Mouse (Mus musculus) small intestine, adult 2 months (tissue): ENCODE data around the gene Zfp46. TPM values are rescaled to one million over a fixed set of nuclear protein-coding genes. Genes with fewer than 3 reads are reported as not detected.

Source experiments
- H3K27ac ChIP-seq: fragments of 200-500 bp; 2 replicates; pipeline ENCODE4 v1.5.1; 2012; ENCODE audit warnings: low read depth, low read length, control low read depth, inconsistent platforms; ENCODE audit not compliant: insufficient read depth
- H3K27me3 ChIP-seq: fragments of 200-500 bp; 2 replicates; pipeline ENCODE4 v1.6.1; 2012; ENCODE audit warnings: mild to moderate bottlenecking, moderate library complexity, low read length, inconsistent platforms; ENCODE audit not compliant: control insufficient read depth, insufficient read depth
- H3K36me3 ChIP-seq: fragments of 200-500 bp; 2 replicates; pipeline ENCODE4 v1.6.1; 2012; ENCODE audit warnings: mild to moderate bottlenecking, low read length, control low read depth, inconsistent platforms; ENCODE audit not compliant: control insufficient read depth, insufficient read depth
- H3K4me1 ChIP-seq: fragments of 200-500 bp; 2 replicates; pipeline ENCODE4 v1.6.1; 2012; ENCODE audit warnings: low read length, inconsistent platforms, mixed read lengths; ENCODE audit not compliant: control insufficient read depth, insufficient read depth, insufficient read length
- H3K4me3 ChIP-seq: fragments of 200-500 bp; 2 replicates; pipeline ENCODE4 v1.5.1; 2012; ENCODE audit warnings: low read depth, mild to moderate bottlenecking, control low read depth, inconsistent platforms, low read length, moderate library complexity
- CTCF ChIP-seq: fragments of 200-500 bp; IDR thresholded peaks from 2 replicates; pipeline ENCODE4 v1.5.1; 2012; ENCODE audit warnings: low read depth, mild to moderate bottlenecking, control low read depth, inconsistent platforms, low read length, moderate library complexity, mixed read lengths; ENCODE audit not compliant: insufficient replicate concordance, insufficient read length; ENCODE audit errors: extremely low read depth
- POLR2A ChIP-seq: fragments of 200-500 bp; IDR thresholded peaks from 2 replicates; pipeline ENCODE4 v1.6.1; 2012; ENCODE audit warnings: low read depth, mild to moderate bottlenecking, control low read depth, inconsistent platforms, low read length, moderate library complexity
- WGBS: fragments of 180-500 bp; shearing (Covaris S2); methylation state at CpG from one replicate; pipeline ENCODE4 v1.1.7; 2018; 5-methylcytosine and 5-hydroxymethylcytosine counted together
- polyA plus RNA-seq: library from polyadenylated mRNA; depleted of rRNA; stranded (reverse); fragments of >200 nt; gene quantifications from 2 replicates; pipeline ENCODE4 v1.2.3, GENCODE M21; 2012

Gene Zfp46
- polyA plus RNA-seq, 1 experiment = 9.4 TPM

GRCm38 (mm10) chr4:136311042-136311999, 26.8 kb downstream of the Zfp46 start:
- Histone ChIP-seq H3K27ac (peak overlapping the region; percentile 48; the same call in 1 of the 2 replicates), H3K27me3 (no peaks in the 10 kb centered on the region), H3K4me3 (peak overlapping the region; percentile 87), H3K4me1 (peaks cover 4% of the 10 kb centered on the region; the same call in 1 of the 2 replicates), H3K36me3 (peaks cover 1% of the 10 kb centered on the region; the same call in 1 of the 2 replicates)
- peak; percentile 17 for TF ChIP-seq POLR2A
- no peak for TF ChIP-seq CTCF
- under 1% methylated on average over 81 of the region's 81 CpGs for WGBS

DNA sequence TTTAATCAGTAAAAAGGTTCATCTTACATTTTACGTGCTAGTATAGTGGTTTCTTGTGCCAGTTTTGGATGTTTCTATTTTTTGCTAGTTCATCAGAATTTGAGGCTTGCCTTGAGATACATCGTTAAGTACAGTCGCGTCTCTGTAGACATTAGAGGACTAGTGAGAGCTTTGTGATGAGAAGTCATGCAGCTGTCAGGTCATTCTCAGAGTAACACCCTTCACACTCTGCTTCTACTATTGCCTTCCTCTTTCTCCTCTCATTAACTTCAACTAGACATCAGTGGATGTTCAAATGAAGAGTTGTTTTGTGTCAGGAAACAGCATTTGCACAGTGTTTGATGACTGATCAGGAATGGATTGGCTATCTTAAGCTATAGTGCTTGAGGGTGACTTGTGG, 28.1 kb downstream of the Zfp46 start:
- TF ChIP-seq POLR2A (no peak), CTCF (no peak)
- H3K4me3 ChIP-seq = no peak overlapping the region
- 9% methylated on average over 4 of the region's 4 CpGs for WGBS
- H3K36me3 ChIP-seq = peaks cover 7% of the 10 kb centered on the region
- H3K27ac ChIP-seq = no peak overlapping the region
- H3K27me3 ChIP-seq = no peaks in the 10 kb centered on the region
- H3K4me1 ChIP-seq = peaks cover 4% of the 10 kb centered on the region; the same call in 1 of the 2 replicates

GRCm38 (mm10) chr4:136317667-136318066, 33.2 kb downstream of the Zfp46 start:
- no peak for TF ChIP-seq POLR2A
- no peak for TF ChIP-seq CTCF
- peaks cover 32% of the 10 kb centered on the region for H3K36me3 ChIP-seq
- peaks cover 2% of the 10 kb centered on the region; the same call in 1 of the 2 replicates for H3K4me1 ChIP-seq
- 95% methylated on average over 4 of the region's 4 CpGs for WGBS
- no peak overlapping the region for H3K4me3 ChIP-seq
- H3K27ac ChIP-seq = no peak overlapping the region
- H3K27me3 ChIP-seq = no peaks in the 10 kb centered on the region

- 58% methylated on average over 4 of the region's 4 CpGs for WGBS
- TF ChIP-seq CTCF (no peak), POLR2A (no peak)
- Histone ChIP-seq H3K4me1 (no peaks in the 10 kb centered on the region), H3K4me3 (no peak overlapping the region), H3K27me3 (no peaks in the 10 kb centered on the region), H3K27ac (no peak overlapping the region), H3K36me3 (peaks cover 41% of the 10 kb centered on the region)
Observed at GRCm38 (mm10) chr4:136320016-136320415, 35.5 kb downstream of the Zfp46 start.

DNA sequence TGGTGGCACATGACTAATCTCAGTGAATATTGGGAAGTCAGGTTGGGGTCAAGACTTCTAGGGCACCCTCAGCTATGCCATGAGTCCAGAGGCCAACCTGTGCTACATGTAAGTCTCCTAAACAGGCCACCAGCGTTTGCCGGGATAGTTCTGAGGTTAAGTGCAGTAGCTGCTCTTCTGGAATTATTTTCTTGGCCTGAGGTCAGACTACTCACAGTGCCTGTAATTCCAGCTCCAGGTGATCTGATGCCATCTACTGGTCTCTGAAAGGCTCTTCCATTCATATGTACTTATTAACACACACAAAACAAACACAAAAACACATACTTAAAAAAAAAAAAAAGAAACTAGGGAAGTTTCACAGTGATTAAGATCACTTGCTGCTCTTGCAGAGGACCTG, 39.7 kb downstream of the Zfp46 start:
- WGBS = 27% methylated on average over 2 of the region's 2 CpGs
- Histone ChIP-seq H3K4me1 (no peaks in the 10 kb centered on the region), H3K27ac (no peak overlapping the region), H3K4me3 (no peak overlapping the region), H3K36me3 (peaks cover 44% of the 10 kb centered on the region), H3K27me3 (no peaks in the 10 kb centered on the region)
- TF ChIP-seq CTCF = no peak
- TF ChIP-seq POLR2A = no peak

DNA sequence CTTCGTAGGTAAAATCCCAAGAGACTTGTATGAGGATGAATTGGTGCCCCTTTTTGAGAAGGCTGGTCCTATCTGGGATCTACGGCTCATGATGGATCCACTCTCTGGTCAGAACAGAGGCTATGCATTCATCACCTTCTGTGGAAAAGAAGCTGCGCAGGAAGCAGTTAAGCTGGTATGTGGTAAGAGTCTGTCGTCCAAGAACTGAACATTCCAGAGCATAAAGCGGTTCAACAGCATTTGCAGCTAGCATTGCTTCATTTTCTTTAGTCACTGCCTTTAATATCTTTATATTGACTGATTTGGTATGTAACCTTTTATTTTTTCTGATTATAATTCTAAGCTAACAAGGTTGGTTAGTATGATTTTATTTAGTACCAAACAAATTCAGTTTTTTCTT, 42.8 kb downstream of the Zfp46 start:
- Histone ChIP-seq H3K27ac (no peak overlapping the region), H3K27me3 (no peaks in the 10 kb centered on the region), H3K36me3 (peaks cover 43% of the 10 kb centered on the region), H3K4me3 (no peak overlapping the region), H3K4me1 (no peaks in the 10 kb centered on the region)
- no peak for TF ChIP-seq CTCF
- TF ChIP-seq POLR2A = no peak
- WGBS = 84% methylated on average over 5 of the region's 5 CpGs

DNA sequence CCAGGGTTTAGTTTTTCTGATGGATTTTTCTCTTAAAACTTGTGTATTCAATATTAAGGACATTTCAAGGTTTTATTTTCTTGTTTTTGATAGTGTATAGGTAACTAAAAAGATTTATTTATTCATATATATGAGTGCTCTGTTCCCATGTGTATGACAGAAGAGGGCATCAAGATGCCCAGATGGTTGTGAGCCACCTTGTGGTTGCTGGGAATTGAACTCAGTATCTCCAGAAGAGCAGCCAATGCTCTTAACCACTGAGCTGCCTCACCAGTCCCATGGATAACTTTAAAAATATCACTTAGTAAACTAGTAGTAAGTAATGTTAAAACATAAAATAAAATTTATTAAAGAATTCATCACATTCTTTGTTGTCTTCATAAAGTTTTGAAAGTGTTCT, 43.6 kb downstream of the Zfp46 start:
- Histone ChIP-seq H3K36me3 (peaks cover 47% of the 10 kb centered on the region), H3K4me1 (no peaks in the 10 kb centered on the region), H3K27me3 (no peaks in the 10 kb centered on the region), H3K27ac (no peak overlapping the region), H3K4me3 (no peak overlapping the region)
- no peak for TF ChIP-seq POLR2A
- TF ChIP-seq CTCF = no peak
